Mouse (Mus musculus): Measurements from ENCODE around the gene Rnf224.
"Not testable (repeated sequence)": the region's sequence is repeated elsewhere in the genome, so short reads cannot be mapped to it uniquely, and the experiment has no call there.

Rnf224 gene

DNA sequence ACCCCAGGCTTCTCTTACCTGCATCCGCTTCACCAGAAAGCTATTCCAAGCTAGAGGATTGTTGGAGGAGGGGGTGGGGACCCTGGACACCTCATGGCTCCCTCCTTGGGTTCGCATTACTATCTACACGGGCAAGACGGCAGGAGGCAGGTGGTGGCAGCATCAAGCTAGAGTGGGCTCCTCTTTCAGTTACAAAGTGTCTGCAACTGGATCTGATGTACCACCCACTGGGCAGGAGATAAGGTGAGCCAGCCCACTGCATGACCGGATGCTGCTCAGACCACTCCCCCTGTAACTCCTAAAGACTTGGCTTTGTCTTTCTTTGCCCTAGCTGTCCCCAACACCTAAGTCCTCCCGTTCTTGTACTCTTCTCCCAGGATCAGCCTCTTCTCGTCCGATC, at the start of gene Rnf224:
Rnf224 (minus strand) TSS at position 174 of the 400 bp plus-strand sequence.
- no peak for DNase-seq (ENCODE audit: low spot score in 2 of 2)

GRCm38 (mm10) chr2:25286314-25286713, 49.7 kb upstream of the Rnf224 start:
- DNase-seq (ENCODE audit: low spot score in 2 of 2), result no peak

DNA sequence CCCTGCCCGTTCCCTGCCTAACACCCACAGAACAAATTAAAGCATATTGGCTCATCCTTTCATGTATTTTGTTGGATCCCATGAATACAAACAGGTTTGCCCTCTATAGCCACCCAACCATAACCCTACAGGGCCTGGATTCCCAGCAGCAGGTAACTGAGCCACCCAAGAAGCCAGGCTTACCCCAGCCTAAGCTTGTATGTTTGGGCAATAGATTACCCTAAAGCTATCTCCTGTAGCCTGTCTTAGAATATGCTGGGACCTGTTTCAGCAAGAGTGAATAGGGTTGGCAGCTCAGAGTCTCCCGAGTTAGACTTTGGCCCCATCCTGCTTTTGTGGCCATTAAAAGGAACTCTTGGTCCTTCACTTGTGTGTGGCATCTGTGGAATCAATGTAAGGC, 49.0 kb upstream of the Rnf224 start:
- no peak for DNase-seq (ENCODE audit: low spot score in 2 of 2)

DNA sequence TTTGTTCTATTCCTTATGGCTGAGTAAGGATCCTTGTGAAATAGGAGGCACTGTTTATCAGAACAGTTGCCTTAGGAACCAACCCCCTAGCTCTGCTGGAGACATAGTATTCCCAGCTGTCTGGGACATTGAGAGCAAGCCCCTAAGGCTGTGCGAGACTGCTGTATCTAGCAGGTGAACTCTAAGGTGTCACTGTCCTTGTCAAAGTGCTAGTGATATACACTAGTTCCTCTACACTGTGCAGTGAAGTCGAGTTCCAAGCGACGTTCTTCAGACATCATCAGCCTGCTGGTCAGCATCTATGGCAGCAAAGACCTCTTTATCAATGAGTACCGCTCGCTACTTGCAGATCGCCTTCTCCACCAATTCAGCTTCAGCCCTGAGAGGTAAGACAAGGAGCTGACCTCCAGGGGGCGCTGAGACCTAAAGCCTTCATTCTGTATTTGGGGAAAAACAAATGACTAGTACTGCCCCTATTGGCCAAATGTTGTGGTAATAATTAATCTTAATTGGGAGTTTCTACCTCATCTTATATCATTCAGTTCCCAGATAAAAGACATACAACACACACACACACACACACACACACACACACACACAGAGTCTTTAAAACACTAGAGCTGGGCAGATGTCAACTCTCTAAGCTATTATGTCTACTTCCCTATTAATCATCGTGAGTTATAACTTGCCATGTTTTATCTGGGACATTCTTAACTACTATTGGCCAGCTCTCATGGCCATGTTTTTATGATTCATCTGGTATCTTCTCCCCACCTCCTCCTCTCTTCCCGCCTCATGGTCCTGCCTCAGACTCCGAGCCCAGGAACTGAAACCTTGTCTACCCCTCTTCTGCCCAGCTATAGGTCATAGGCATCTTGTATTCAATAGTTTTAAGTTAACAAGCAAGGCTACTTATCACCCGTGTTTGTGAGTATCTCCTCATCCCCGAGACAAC, 42.6 kb upstream of the Rnf224 start:
- DNase-seq (ENCODE audit: low spot score in 2 of 2), result peak; percentile 79 to 86

DNA sequence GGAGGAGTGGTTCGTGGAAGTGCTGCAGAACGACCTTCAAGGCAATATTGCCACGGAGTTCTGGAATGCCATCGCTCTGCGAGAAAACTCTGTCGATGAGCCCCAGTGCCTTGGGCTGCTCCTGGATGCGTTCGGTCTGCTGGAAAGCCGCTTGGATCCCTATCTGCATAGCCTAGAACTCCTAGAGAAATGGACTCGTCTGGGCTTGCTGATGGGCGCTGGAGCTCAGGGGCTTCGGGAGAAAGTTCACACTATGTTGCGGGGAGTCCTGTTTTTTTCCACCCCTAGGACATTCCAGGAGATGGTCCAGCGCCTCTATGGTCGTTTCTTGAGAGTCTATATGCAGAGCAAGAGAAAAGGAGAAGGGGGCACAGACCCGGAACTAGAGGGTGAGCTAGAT, 36.4 kb upstream of the Rnf224 start:
- no peak for DNase-seq (ENCODE audit: low spot score in 2 of 2)

GRCm38 (mm10) chr2:25272515-25272914, 35.9 kb upstream of the Rnf224 start:
- DNase-seq (ENCODE audit: low spot score in 2 of 2), result no peak

- DNase-seq (ENCODE audit: low spot score in 2 of 2), result peak; percentile 96 to 97
These were observed 35.4 kb upstream of the Rnf224 start, which contains the start of the genes Ssna1 and Anapc2 for GRCm38 (mm10) chr2:25271827-25272511. Gene Ssna1 (minus strand): TSS chr2:25272438. Gene Anapc2 (plus strand): TSS chr2:25272478.

GRCm38 (mm10) chr2:25267746-25268309, 31.2 kb upstream of the Rnf224 start:
- no peak for DNase-seq (ENCODE audit: low spot score in 2 of 2)

DNA sequence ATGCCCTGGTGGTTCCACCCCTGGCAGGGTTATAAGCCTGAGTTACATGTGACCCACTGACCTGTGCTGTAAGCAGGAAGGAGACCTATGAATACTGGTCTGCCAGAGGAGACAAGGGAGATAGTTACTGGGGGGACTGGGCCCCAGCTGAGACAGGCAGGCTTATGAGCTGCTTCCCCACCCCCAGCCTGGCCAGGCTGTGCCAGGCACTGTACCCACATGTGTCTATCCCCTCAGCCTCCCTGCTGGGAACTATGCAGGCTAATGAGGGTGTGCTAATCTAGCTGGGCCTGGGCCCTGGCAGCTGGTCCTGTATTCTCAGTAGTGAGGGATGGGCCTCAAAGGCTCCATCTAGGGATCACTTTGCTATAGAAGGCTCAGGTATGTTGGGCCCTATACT, 30.7 kb upstream of the Rnf224 start:
- DNase-seq (ENCODE audit: low spot score in 2 of 2), result no peak

GRCm38 (mm10) chr2:25266720-25267119, 30.1 kb upstream of the Rnf224 start:
- no peak for DNase-seq (ENCODE audit: low spot score in 2 of 2)

- DNase-seq (ENCODE audit: low spot score in 2 of 2), result no peak
These were observed 29.5 kb upstream of the Rnf224 start for GRCm38 (mm10) chr2:25265897-25266656.

GRCm38 (mm10) chr2:25264851-25265250, 28.3 kb upstream of the Rnf224 start:
- no peak for DNase-seq (ENCODE audit: low spot score in 2 of 2)

DNA sequence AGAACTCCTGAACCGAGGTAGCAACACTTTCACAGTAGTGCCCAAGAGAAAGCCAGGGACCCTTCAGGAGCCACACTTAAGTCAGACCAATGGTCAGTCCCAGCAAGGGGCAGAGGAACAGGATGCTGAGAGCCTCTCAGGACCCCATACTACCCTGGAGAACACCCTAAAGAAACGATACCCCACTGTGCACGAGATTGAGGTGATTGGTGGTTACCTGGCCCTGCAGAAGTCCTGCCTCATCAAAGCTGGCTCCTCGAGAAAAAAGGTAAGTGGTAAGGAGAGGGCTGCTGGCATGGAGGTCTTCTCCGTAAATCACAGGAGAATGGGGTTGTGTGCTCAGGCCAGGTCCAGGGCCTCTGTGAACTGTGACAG, 27.7 kb upstream of the Rnf224 start:
- no peak for DNase-seq (ENCODE audit: low spot score in 2 of 2)

DNA sequence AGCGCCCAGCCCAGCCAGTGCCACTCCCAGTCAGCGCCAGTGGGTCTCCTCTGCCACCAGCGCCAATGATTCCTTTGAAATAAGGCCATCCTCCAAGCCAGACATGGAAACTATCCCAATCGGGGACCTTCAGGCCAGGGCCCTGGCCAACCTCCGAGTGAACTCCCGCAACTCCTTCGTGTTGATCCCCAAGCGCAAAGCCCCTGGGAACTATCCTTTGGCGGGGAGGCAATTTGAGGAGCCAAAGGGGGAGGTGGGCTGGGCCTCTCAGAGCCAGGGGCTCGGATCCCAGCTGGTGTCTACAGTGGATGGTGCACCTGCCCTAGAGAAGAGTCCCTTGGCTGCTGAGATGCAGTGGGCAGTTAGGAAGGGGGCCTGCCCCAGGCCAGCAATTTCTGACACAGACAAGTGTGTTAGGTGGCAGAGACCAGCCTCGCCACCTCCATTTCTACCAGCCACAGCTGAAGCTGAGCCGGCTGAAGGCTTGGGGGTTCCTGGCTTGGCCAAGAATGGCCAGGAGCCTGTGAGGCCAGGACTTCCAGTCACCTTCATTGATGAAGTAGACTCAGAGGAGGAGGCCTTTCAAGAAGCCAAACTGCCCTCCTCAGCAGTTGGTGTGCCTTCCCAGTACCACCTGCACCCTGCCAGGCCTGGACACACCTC, 27.2 kb upstream of the Rnf224 start:
- no peak for DNase-seq (ENCODE audit: low spot score in 2 of 2)

- DNase-seq (ENCODE audit: low spot score in 2 of 2), result peak in 1 of 2 experiments; percentile 49
These were observed 26.4 kb upstream of the Rnf224 start for GRCm38 (mm10) chr2:25262795-25263622.

- DNase-seq (ENCODE audit: low spot score in 2 of 2), result peak; percentile 93 to 94
These were observed 25.7 kb upstream of the Rnf224 start, which contains the start of gene Tprn for GRCm38 (mm10) chr2:25262291-25262767. Gene Tprn (plus strand): TSS chr2:25262618.

DNA sequence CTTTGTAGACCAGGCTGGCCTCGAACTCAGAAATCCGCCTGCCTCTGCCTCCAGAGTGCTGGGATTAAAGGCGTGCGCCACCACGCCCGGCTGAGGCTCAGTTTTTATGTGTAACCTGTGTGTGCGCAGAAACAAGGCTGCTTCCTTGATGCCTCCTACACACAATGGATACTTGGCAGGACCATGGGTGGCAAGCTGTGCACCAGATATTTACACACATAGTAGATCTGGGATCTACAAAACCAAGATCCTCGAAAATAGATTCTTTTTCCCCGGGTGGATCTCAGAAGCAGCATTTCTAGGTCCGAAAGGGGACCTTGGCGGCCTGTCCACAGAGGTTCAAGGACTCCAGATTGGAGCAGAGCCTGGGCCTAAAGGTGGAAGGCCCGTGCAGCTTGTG, 25.3 kb upstream of the Rnf224 start:
- DNase-seq (ENCODE audit: low spot score in 2 of 2), result no peak

DNA sequence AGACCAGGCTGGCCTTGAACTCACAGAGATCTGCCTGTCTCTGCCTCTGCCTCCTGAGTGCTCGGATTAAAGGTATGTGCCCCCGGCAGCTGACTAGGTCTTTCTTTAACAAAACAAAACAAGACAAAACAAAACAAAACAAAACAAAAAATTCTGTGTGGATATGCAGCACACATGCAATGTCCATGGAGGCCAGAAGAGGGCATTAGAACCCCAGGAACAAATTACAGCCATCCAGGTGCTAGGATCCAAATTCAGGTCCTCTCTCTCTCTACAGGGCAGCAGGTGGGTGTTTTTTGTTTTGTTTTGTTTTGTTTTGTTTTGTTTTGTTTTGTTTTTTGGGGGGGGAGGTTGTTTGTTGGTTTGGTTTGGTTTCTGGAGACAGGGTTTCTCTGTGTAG, 22.3 kb upstream of the Rnf224 start:
- no peak for DNase-seq (ENCODE audit: low spot score in 2 of 2)

DNA sequence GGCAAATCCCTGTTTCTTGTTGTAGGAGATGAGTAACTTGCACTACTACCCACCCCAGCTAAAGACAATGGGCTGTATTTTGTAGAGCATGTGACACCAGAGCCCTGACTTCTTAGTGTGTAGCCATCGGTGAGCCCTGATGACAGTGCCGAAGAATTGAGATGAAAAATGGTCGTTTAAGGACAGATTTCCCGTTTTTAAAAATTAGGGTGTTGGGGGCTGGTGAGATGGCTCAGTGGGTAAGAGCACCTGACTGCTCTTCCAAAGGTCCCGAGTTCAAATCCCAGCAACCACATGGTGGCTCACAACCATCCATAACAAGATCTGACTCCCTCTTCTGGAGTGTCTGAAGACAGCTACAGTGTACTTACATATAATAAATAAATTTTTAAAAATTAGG, 20.7 kb upstream of the Rnf224 start:
- not testable (repeated sequence) for DNase-seq (ENCODE audit: low spot score in 2 of 2)

All from natural killer cell, adult 2 months (primary cell).